Mouse (Mus musculus) Patski (cell line): ENCODE results near the gene Atp1a3. TPM values are rescaled to one million over a fixed set of nuclear protein-coding genes. Genes with fewer than 3 reads are reported as not detected.
A peak's percentile ranks its signal among the peaks of the same experiment; 100 is the strongest.

Experiments
- ATAC-seq: fragments of 100-300 bp; one replicate; pipeline ENCODE4 v1.8.0; 2021
- CTCF ChIA-PET: fragments of 350-600 bp; sonication (Branson Sonifier 250); formaldehyde crosslinking; loops from one replicate; lab custom pipeline; 2022; ENCODE audit warnings: inconsistent platforms; lab: Charles Lee
- POLR2A ChIA-PET: fragments of 350-600 bp; sonication (Branson Sonifier 250); formaldehyde crosslinking; loops from one replicate; lab custom pipeline; 2022; ENCODE audit warnings: antibody characterized with exemption, inconsistent platforms; lab: Charles Lee
- DNase-seq: peaks from one replicate; pipeline ENCODE4 v3.0.0-alpha.2; 2011; ENCODE audit warnings: low read depth, low spot score
- H3K27me3 ChIP-seq: fragments of 371-371 bp; one replicate; pipeline ENCODE4 v1.5.1; 2021
- CTCF ChIP-seq: fragments of 100-300 bp; IDR thresholded peaks from one replicate; pipeline ENCODE4 v1.5.1; 2021
- in situ Hi-C: fragments of 300-500 bp; cut with MboI; formaldehyde crosslinking; loops from 3 replicates; pipeline ENCODE4 v1.11.1; 2018; ENCODE audit warnings: low pct_unique_long_range_greater_than_20kb, mixed read lengths
- polyA plus RNA-seq: library from polyadenylated mRNA; unstranded; gene quantifications from one replicate; pipeline ENCODE4 v1.2.3, GENCODE M21; 2021

Atp1a3 gene
- polyA plus RNA-seq, 1 experiment from 2014 or later, result 0.05 TPM

DNA sequence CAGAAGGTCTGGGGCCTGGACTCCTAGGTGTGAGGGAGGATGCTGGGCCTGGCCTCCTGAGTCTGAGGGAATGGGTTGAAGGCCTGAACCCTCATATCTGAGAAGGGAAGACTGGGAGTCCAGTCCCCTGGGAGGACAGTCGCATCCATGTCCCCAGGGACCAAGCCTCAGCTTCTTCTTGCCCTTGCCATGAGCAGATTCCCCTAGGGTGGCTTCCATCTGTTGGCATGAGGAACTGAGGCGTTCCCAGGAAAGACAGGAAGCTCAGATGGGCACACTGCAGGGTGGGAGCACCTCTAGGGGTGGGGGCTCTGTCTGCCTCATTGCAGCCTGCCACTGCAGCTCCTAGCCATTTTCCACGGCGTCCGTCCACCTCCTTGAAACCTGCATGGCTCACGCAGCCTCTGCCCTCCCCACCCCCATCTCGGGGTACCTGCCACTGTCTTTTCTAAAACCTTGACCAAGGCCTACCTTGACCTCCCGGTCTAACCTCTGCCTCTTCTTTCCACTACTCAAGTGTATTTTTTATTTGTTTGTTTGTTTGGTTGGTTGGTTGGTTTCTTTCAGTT lies 1.9 kb downstream of the Atp1a3 start:
- in situ Hi-C loops, result no loop called here
- ChIA-PET CTCF (no interaction called here), POLR2A (no interaction called here)
- no peak for DNase-seq
- no peak for TF ChIP-seq CTCF
- H3K27me3 ChIP-seq, result peaks cover 14% of the 10 kb centered on the region
- no peak for ATAC-seq

DNA sequence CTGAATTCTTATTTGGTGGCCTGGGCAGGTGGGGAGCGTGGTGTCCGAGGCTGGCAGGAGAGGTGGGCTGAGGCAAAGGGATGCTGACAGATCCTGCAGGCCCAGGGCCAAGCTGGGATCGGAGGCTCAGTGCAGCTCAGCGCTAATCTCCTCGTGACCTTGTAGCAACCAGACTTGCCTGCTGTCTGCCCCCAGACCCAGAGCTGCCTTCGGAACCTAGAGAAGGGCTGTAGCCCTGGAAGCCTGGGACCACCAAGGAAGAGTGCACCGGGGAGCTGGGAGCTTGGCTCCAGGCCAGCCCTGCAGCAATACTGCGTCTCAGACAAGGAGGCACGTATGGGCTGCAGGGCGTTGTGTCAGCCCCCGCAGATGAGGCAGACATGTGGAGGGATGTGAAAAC lies 2.5 kb downstream of the Atp1a3 start:
- H3K27me3 ChIP-seq, result peaks cover 14% of the 10 kb centered on the region
- ChIA-PET POLR2A (no interaction called here), CTCF (no interaction called here)
- no peak for TF ChIP-seq CTCF
- in situ Hi-C loops, result no loop called here
- DNase-seq (no peak), ATAC-seq (no peak)

DNA sequence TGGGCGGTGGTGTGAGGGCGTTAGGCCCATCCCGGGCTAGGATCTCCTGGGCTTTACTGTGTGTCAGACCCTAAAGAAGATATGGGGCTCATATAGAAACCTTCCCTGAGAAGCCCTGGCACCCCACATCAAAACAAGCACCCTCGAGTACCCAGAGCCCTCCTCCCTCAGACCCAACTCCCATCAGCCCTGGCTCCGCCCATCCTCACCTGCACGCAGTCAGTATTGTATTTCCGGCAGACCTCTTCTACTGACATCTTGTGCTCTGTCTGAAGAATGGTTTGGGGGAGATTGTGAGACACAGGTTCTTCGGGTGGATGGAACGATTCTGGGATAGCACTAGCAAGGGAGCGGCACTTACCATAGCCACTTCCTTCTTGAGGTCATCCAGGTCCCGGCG lies 5.0 kb downstream of the Atp1a3 start:
- POLR2A ChIA-PET, result no interaction called here
- no peak for ATAC-seq
- in situ Hi-C loops, result no loop called here

DNA sequence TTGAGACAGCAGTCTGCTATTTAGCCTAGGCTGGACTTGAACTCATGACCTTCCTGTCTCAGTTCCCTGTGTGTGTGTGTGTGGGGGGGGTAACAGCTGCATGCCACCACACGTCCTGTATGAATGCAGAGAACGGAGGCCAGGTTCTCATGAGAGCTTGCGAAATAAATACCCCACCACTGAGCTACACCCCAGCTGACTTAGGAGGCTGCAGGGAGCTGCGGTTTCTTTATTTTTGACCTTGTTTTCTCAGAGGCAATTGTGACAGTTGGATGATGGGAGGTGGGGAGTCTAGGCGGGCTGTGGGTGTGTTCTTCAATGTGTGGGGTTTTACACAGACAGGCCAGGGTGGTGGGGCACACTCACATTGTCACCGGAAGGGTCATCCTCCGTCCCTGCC lies 5.5 kb downstream of the Atp1a3 start:
- in situ Hi-C loops, result no loop called here
- no peak for ATAC-seq
- CTCF ChIA-PET, result no interaction called here

More for the DNA sequence above, 5.0 kb downstream of the Atp1a3 start:
- CTCF ChIA-PET, result no interaction called here
- H3K27me3 ChIP-seq, result peaks cover 14% of the 10 kb centered on the region
- TF ChIP-seq CTCF, result no peak
- no peak for DNase-seq

DNA sequence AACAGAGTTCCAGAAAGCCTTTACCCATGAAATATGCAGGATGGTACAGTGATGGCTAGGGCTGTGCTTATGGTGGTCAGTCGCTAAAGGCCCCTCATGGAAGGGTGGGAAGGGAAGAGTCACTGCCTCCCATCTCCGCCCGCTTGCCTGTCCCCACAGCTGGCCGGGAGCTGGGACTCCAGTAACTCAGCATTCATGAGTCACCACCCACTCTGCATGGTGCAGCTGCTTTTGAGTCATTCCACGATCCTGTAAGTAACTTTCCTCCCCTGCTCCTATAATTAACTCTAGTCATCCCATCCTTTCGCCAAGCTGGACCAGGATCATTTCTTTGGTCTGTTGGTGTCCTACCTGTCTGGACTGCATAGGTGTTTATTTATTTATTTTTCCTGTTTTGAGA lies 12.7 kb downstream of the Atp1a3 start:
- ChIA-PET CTCF (interaction anchor here (1.5 kb wide), 1 partner anchor 19 kb away, joined by 6 read pairs; no protein-coding TSS in a partner anchor), POLR2A (no interaction called here)
- peaks cover 5% of the 10 kb centered on the region for H3K27me3 ChIP-seq
- no peak for TF ChIP-seq CTCF
- ATAC-seq, result peak; percentile 54
- in situ Hi-C loops, result no loop called here
- no peak for DNase-seq

More for the DNA sequence above, 5.5 kb downstream of the Atp1a3 start:
- POLR2A ChIA-PET, result no interaction called here
- DNase-seq, result no peak
- TF ChIP-seq CTCF, result no peak
- peaks cover 10% of the 10 kb centered on the region for H3K27me3 ChIP-seq

DNA sequence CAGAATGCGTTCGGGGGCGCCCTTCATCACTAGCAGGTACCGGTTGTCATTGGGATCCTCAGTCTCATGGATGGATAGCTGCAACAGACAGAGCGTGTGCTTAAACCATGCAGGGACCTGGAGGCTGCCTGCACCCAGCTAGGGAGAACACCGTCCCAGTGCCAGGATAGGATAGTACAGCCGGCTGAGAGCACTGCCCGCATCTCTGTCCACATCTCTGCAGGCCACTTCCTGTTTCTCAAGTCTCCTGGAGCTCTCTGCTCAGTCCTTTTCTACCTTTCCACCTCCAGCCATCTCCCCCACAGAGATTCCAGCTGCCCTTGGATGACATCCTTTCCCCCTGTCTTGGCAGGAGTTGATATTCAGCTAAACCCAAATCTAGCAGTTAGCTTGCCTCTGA lies 15.3 kb downstream of the Atp1a3 start:
- POLR2A ChIA-PET, result no interaction called here
- no peak for ATAC-seq
- CTCF ChIA-PET, result no interaction called here
- DNase-seq, result no peak
- in situ Hi-C loops, result no loop called here
- TF ChIP-seq CTCF, result no peak
- peaks cover 5% of the 10 kb centered on the region for H3K27me3 ChIP-seq

DNA sequence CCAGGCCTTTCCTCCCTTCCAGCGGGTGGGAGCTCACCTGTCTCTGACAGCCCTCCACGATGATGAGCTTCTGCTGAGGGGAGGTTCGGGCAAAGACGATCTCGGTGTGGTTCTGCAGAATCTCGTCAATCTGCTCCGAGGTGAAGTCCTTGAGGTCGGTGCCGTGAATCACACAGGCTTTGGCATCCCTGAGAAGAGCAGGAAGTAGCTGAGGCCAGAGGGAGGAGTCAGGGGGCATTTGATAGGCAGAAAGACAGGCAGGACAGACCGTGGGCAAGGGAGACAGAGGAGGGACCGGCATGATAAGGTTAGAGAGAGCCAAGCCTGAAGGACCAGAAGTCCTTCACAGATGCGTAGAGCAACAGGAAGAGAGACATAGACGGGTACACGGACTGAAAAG lies 17.8 kb downstream of the Atp1a3 start:
- peaks cover 5% of the 10 kb centered on the region for H3K27me3 ChIP-seq
- POLR2A ChIA-PET, result no interaction called here
- CTCF ChIA-PET, result interaction anchor here (0.6 kb wide), 1 partner anchor 15 kb away, joined by 3 read pairs; the partner anchor contains the start of gene Rabac1
- DNase-seq (no peak), ATAC-seq (no peak)
- no peak for TF ChIP-seq CTCF
- in situ Hi-C loops, result no loop called here

DNA sequence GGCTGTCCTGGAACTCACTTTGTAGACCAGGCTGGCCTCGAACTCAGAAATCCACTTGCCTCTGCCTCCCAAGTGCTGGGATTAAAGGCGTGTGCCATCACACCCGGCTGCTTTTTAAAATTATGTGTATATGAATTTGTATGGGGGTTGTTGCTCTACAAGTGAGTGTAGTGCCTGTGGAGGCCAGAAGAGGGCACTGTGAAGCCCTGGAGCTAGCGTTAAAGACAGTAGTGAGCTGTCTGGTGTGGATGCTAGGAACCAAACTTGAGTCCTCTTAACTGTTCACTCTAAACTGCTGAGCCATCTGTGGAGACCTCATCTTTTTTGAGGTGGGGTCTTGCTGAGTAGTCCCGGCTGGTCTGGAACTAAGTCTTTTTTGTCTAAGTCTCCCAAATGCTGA lies 20.0 kb downstream of the Atp1a3 start:
- peaks cover 9% of the 10 kb centered on the region for H3K27me3 ChIP-seq
- no peak for TF ChIP-seq CTCF
- ChIA-PET CTCF (interaction anchor here (1.7 kb wide), 1 partner anchor 13 kb away, joined by 4 read pairs; the partner anchor contains the start of gene Rabac1), POLR2A (no interaction called here)
- DNase-seq (no peak), ATAC-seq (no peak)
- in situ Hi-C loops, result no loop called here

DNA sequence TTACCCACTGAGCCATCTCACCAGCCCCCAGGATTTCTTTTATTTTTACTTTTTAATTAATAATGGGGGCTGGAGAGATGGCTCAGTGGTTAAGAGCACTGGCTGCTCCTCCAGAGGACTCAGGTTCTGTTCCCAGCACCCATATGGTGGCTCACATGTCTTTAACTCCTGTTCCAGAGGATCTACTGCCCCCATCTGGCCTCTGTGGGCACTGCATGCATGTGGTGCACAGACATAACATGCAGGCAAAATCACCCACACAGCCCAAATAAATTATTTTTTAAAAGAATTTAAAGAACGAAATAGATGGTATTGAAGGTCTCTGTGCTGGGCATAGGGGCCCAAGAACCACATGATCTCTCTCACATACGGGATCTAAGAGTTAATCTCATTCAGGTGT lies 21.5 kb downstream of the Atp1a3 start:
- no peak for TF ChIP-seq CTCF
- DNase-seq (no peak), ATAC-seq (no peak)
- POLR2A ChIA-PET, result no interaction called here
- H3K27me3 ChIP-seq, result peaks cover 6% of the 10 kb centered on the region
- CTCF ChIA-PET, result interaction anchor here (1.3 kb wide), 1 partner anchor 9 kb away, joined by 3 read pairs; no protein-coding TSS in a partner anchor
- in situ Hi-C loops, result no loop called here

DNA sequence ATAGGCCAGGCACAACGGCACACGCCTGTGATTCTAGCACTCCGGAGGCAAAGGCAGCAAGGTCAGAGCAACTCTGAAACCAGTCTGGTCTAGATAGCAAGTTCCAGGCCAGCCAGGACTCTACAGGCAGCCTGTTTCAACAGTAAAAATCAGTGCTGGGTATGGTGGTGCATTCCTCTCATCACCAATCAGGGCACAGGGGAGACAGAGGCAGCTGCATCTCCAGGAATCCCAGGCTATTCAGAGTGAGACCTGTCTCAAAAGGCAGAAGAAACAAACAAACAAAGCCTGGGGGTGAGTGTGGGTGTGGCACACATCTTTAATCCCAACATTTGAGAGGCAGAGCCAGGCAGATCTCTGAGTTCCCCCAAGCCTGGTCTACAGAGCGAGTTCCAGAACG lies 22.4 kb downstream of the Atp1a3 start:
- ChIA-PET CTCF (no interaction called here), POLR2A (no interaction called here)
- H3K27me3 ChIP-seq, result peaks cover 8% of the 10 kb centered on the region
- ATAC-seq (no peak), DNase-seq (no peak)
- in situ Hi-C loops, result no loop called here
- no peak for TF ChIP-seq CTCF

DNA sequence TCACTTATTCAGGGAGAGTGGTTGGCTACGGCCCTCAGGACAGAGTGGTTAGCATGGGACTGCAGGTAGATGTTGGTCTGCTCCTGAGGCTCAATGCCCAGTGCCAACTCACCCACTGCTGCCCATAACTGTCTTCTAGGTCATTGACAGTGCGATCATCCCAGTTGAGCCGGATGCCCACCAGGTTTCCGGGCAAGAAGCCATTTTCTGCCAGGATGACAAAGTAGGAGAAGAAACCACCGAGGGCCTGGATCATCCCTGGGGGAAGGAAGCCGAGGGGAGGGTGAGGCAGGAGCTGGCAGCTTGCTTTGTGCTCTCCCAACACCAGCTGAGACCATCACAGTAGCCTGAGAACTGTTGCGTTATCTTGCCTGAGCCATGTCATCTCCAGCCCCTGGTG lies 25.3 kb downstream of the Atp1a3 start:
- ATAC-seq (no peak), DNase-seq (no peak)
- in situ Hi-C loops, result no loop called here
- H3K27me3 ChIP-seq, result peaks cover 14% of the 10 kb centered on the region
- no peak for TF ChIP-seq CTCF
- ChIA-PET CTCF (no interaction called here), POLR2A (no interaction called here)

DNA sequence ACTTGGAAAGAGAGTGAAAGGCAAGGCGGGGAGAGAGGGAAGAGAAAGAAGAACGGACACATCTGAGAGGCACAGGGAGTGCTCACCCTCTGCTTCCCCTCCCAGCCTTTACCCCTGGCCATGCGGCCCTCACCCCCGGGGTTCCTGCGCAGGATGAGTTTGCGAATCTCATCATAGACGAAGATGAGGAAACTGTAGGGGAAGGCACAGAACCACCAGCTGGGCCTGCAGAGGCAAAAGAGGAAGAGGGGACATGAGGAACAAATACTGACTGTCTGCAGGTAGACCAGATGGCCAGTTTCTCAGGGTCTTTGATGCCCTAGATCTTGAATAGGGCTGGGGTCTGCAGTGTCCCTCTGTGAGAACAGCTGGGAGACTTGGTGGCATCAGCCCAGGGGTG lies 27.0 kb downstream of the Atp1a3 start:
- ATAC-seq (no peak), DNase-seq (no peak)
- in situ Hi-C loops, result no loop called here
- CTCF ChIA-PET, result no interaction called here
- TF ChIP-seq CTCF, result no peak
- H3K27me3 ChIP-seq, result peaks cover 14% of the 10 kb centered on the region
- POLR2A ChIA-PET, result no interaction called here
